10 mouse cellular contexts compared by ENCODE assay signal in the genomic region with DNA sequence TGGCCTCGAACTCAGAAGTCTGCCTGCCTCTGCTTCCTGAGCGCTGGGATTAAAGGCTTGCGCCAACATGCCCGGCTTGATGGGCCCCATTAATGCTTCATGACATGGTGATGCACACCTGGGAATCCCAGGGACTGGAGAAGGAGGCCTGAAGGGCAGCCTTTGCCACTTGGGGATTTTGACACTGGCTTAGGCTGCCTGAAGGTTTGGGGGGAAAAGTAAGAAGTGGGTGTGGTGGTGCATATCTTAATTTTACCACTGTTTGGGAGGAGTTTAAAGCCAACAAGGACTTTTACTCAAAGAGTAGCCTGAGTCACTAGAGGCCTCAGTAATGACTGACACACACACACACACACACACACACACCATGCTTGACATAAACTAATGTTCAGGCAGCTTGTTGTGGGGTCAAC. TPM values are rescaled to one million over a fixed set of nuclear protein-coding genes. Genes with fewer than 3 reads are reported as not detected.
A peak's percentile ranks its signal among the peaks of the same experiment; 100 is the strongest.
DNase-seq lines count a peak whose midpoint lies in the region; ATAC-seq and TF ChIP-seq lines count a peak whose summit lies in the region.
"Had no signal": no experiment of that assay in that cellular context is flagged by ENCODE, and none has a peak within 500 bp of the region (broad histone marks: within the 10 kb centered on the region; RNA-seq: fewer than 3 reads in every experiment).

No protein-coding gene starts in this region.

- H3K27me3 ChIP-seq in heart, embryonic 10.5 days (ENCODE audit: insufficient read depth, poor library complexity, severe bottlenecking), result no peaks in the 10 kb centered on the region
- H3K27me3 ChIP-seq in liver, embryonic 12.5 days (replicated peaks), result no peaks in the 10 kb centered on the region

- no peak overlapping the region for H3K4me3 ChIP-seq in heart, embryonic 10.5 days
- no peak overlapping the region for H3K4me3 ChIP-seq in bone marrow macrophage, adult 2 months (ENCODE audit: insufficient read depth, low read length)
- H3K4me3 ChIP-seq in liver, embryonic 12.5 days, result no peak overlapping the region; the same call in 1 of the 2 replicates
- H3K4me3 ChIP-seq in left cerebral cortex, adult 2 months, result no peak overlapping the region

- H3K36me3 ChIP-seq in heart, embryonic 10.5 days, result peaks cover 67% of the 10 kb centered on the region
- H3K36me3 ChIP-seq in liver, embryonic 12.5 days, result peaks cover 72% of the 10 kb centered on the region

- 89% methylated on average over 4 of the region's 4 CpGs for WGBS in heart, embryonic 10.5 days
- 77% methylated on average over 4 of the region's 4 CpGs for WGBS in liver, embryonic 12.5 days (ENCODE audit: insufficient replicate concordance)

- no peak for TF ChIP-seq POLR2A in bone marrow macrophage, adult 2 months (IDR thresholded peaks at IDR 0.05; ENCODE audit: borderline replicate concordance, low read depth, low read length)

- peaks cover 79% of the 10 kb centered on the region for H3K4me1 ChIP-seq in heart, embryonic 10.5 days
- H3K4me1 ChIP-seq in bone marrow macrophage, adult 2 months (ENCODE audit: control insufficient read depth, insufficient read depth, low read length), result peaks cover 59% of the 10 kb centered on the region
- H3K4me1 ChIP-seq in liver, embryonic 12.5 days, result peaks cover 97% of the 10 kb centered on the region

- H3K9me3 ChIP-seq in heart, embryonic 10.5 days, result no peaks in the 10 kb centered on the region
- no peaks in the 10 kb centered on the region for H3K9me3 ChIP-seq in liver, embryonic 12.5 days (replicated peaks)

- H3K4me2 ChIP-seq in liver, embryonic 12.5 days, result peak overlapping the region; percentile 85

- DNase-seq in heart, embryonic 10.5 days (ENCODE audit: low spot score), result no peak
- no peak for DNase-seq in heart, adult 8-10 months (ENCODE audit: low spot score)
- DNase-seq in 3T3-L1 (ENCODE audit: low read depth, low spot score), result peak; percentile 43
- no peak for DNase-seq in layer of hippocampus, adult 18-20 months (ENCODE audit: low spot score in 2 of 2)
- no peak for DNase-seq in left cerebral cortex, adult 2 months (ENCODE audit: extremely low spot score in 1 of 2, low spot score in 2 of 2)
- no peak for DNase-seq in retina, postnatal 1 day
- DNase-seq: embryo, embryonic 11 days had no signal

- peak overlapping the region; percentile 83 for H3K27ac ChIP-seq in heart, embryonic 10.5 days
- peak overlapping the region; percentile 44 for H3K27ac ChIP-seq in bone marrow macrophage, adult 2 months (ENCODE audit: insufficient read depth, low read depth, low read length)
- peak overlapping the region; percentile 85 for H3K27ac ChIP-seq in liver, embryonic 12.5 days
- H3K27ac ChIP-seq in left cerebral cortex, adult 2 months, result no peak overlapping the region

- peak; percentile 50 for ATAC-seq in liver, embryonic 12.5 days
- ATAC-seq: inflammation-experienced regulatory T-cells, adult 6 months had no signal

- intact Hi-C loops in left cerebral cortex, adult 2 months (cut with DNase I), result no loop called here

- H3K9ac ChIP-seq in liver, embryonic 12.5 days, result peak overlapping the region; percentile 52

- TF ChIP-seq CTCF in bone marrow macrophage, adult 2 months (IDR thresholded peaks at IDR 0.05; ENCODE audit: low read depth, low read length), result no peak
- TF ChIP-seq CTCF in left cerebral cortex, adult 2 months (IDR thresholded peaks at IDR 0.05), result no peak

RNA-seq across cellular contexts. Expression of a gene that starts 6.4 kb away (rescaled TPM):
- polyA plus RNA-seq in heart, embryonic 10.5 days (2016; fragmentation: Nextera tagmentation; extraction: Ambion mirVana), result 37.7 and 50.2 TPM in 2 replicates
- 100 to 1,000 TPM; 123 to 159 (median 134) TPM for total RNA-seq in heart, adult 8-10 months (2022)
- polyA plus RNA-seq in bone marrow macrophage, adult 2 months (2012; ENCODE audit: insufficient read depth, insufficient read length, missing spikeins), result 565 and 578 TPM in 2 replicates
- 66.5 and 73.8 TPM in 2 replicates for polyA plus RNA-seq in liver, embryonic 12.5 days (2016; fragmentation: Nextera tagmentation; extraction: Ambion mirVana)
- 10 to 100 TPM; 56.9 to 62.7 TPM for total RNA-seq in layer of hippocampus, adult 18-20 months (2021)
- total RNA-seq in left cerebral cortex, adult 2 months (2021), result 10 to 100 TPM; 52.7 to 60.9 TPM

RNA-seq across cellular contexts. Expression of a gene that starts 22.8 kb away (rescaled TPM):
- 4.2 and 5.7 TPM in 2 replicates for polyA plus RNA-seq in heart, embryonic 10.5 days (2016; fragmentation: Nextera tagmentation; extraction: Ambion mirVana)
- 10 to 100 TPM; 35.5 to 60.3 (median 45.4) TPM for total RNA-seq in heart, adult 8-10 months (2022)
- 2.4 and 2.6 TPM in 2 replicates for polyA plus RNA-seq in bone marrow macrophage, adult 2 months (2012; ENCODE audit: insufficient read depth, insufficient read length, missing spikeins)
- polyA plus RNA-seq in liver, embryonic 12.5 days (2016; fragmentation: Nextera tagmentation; extraction: Ambion mirVana), result 0.30 and 0.35 TPM in 2 replicates
- total RNA-seq in layer of hippocampus, adult 18-20 months (2021), result 1 to 10 TPM; 7.1 to 7.4 TPM
- 1 to 10 TPM; 6.8 to 7.7 TPM for total RNA-seq in left cerebral cortex, adult 2 months (2021)

RNA-seq across cellular contexts. Expression of a gene that starts 40.2 kb away (rescaled TPM):
- 59.3 and 67.2 TPM in 2 replicates for polyA plus RNA-seq in heart, embryonic 10.5 days (2016; fragmentation: Nextera tagmentation; extraction: Ambion mirVana)
- 10 to 100 TPM; 77.2 to 84.9 (median 80.6) TPM for total RNA-seq in heart, adult 8-10 months (2022)
- polyA plus RNA-seq in bone marrow macrophage, adult 2 months (2012; ENCODE audit: insufficient read depth, insufficient read length, missing spikeins), result 99.2 and 115 TPM in 2 replicates
- polyA plus RNA-seq in liver, embryonic 12.5 days (2016; fragmentation: Nextera tagmentation; extraction: Ambion mirVana), result 42.9 and 45.0 TPM in 2 replicates
- total RNA-seq in layer of hippocampus, adult 18-20 months (2021), result 100 to 1,000 TPM; 322 to 323 TPM
- total RNA-seq in left cerebral cortex, adult 2 months (2021), result 100 to 1,000 TPM; 349 to 358 TPM

Comparison
In these comparisons a context has a peak if more than half of its experiments do, and no peak if none do; other contexts are left out.
1. RNA of a gene that starts 22.8 kb away (total RNA-seq): 35.5 to 60.3 TPM in heart, adult 8-10 months; 6.8 to 7.7 TPM in left cerebral cortex, adult 2 months and 7.1 to 7.4 TPM in layer of hippocampus, adult 18-20 months; every median in the first group is over 4 times any median in the second.